Mouse (Mus musculus) midbrain, embryonic 16.5 days (tissue): ENCODE data around the gene Gfod2. TPM values are rescaled to one million over a fixed set of nuclear protein-coding genes. Genes with fewer than 3 reads are reported as not detected.

ENCODE experiments used
- ATAC-seq: fragments of 200-750 bp; cut with Nextera tagmentation; 2 replicates; pipeline ENCODE4 v1.8.0; 2017; ENCODE audit warnings: moderate TSS enrichment
- H3K27ac ChIP-seq: fragments of 300-500 bp; sonication (generic); 2 replicates; pipeline ENCODE4 v1.5.1; 2014; ENCODE audit warnings: mild to moderate bottlenecking, low read length, mixed read lengths
- H3K27me3 ChIP-seq: fragments of 300-500 bp; sonication (generic); 2 replicates; pipeline ENCODE4 v1.6.1; 2014; ENCODE audit warnings: low read depth, low read length, mixed read lengths; ENCODE audit not compliant: control insufficient read depth, insufficient read depth
- H3K36me3 ChIP-seq: fragments of 300-500 bp; sonication (generic); 2 replicates; pipeline ENCODE4 v1.6.1; 2014; ENCODE audit warnings: mild to moderate bottlenecking, low read length, moderate library complexity, mixed read lengths; ENCODE audit not compliant: control insufficient read depth, insufficient read depth
- H3K4me1 ChIP-seq: fragments of 300-500 bp; sonication (generic); 2 replicates; pipeline ENCODE4 v1.6.1; 2014; ENCODE audit warnings: mild to moderate bottlenecking, low read length, mixed read lengths; ENCODE audit not compliant: control insufficient read depth, insufficient read depth
- H3K4me2 ChIP-seq: fragments of 300-500 bp; sonication (generic); 2 replicates; pipeline ENCODE4 v1.6.1; 2014; ENCODE audit warnings: mild to moderate bottlenecking, low read length, mixed read lengths
- H3K4me3 ChIP-seq: fragments of 300-500 bp; sonication (generic); 2 replicates; pipeline ENCODE4 v1.5.1; 2014; ENCODE audit warnings: low read depth, mild to moderate bottlenecking, low read length, moderate library complexity, mixed read lengths
- H3K9ac ChIP-seq: fragments of 300-500 bp; sonication (generic); 2 replicates; pipeline ENCODE4 v1.6.1; 2014; ENCODE audit warnings: low read depth, low read length, mixed read lengths
- H3K9me3 ChIP-seq: fragments of 300-500 bp; sonication (generic); replicated peaks from 2 replicates; pipeline ENCODE4 v1.6.1; 2014; ENCODE audit warnings: mild to moderate bottlenecking, low read length, mixed read lengths; ENCODE audit not compliant: control insufficient read depth, poor library complexity, severe bottlenecking
- WGBS: fragments of 180-500 bp; shearing (Covaris S2); extraction: QIAGEN DNeasy Blood & Tissue Kit; methylation state at CpG from one replicate; pipeline ENCODE4 v1.1.7; 2014; 5-methylcytosine and 5-hydroxymethylcytosine counted together
- polyA plus RNA-seq: library from polyadenylated mRNA; unstranded; fragments of >200 nt; fragmentation: Nextera tagmentation; extraction: Ambion mirVana; gene quantifications from 2 replicates; pipeline ENCODE4 v1.2.1, GENCODE M21; 2015

Gene Gfod2
- polyA plus RNA-seq, 1 experiment from 2014 or later: 95.6 TPM

- Histone ChIP-seq H3K36me3 (peaks cover 29% of the 10 kb centered on the region), H3K4me2 (no peak overlapping the region), H3K9ac (no peak overlapping the region), H3K4me3 (no peak overlapping the region), H3K27me3 (no peaks in the 10 kb centered on the region), H3K27ac (no peak overlapping the region), H3K4me1 (0 out of 2 replicates have a peak, but pooled peaks cover 2% of the 10 kb centered on the region), H3K9me3 (no peaks in the 10 kb centered on the region)
- WGBS: 75% methylated on average over 7 of the region's 7 CpGs
- ATAC-seq: no peak
Measured at GRCm38 (mm10) chr8:105685325-105685724, 73.1 kb downstream of the Gfod2 start.

GRCm38 (mm10) chr8:105677891-105678290 is 80.6 kb downstream of the Gfod2 start:
- H3K4me1 ChIP-seq: no peaks in the 10 kb centered on the region
- H3K4me2 ChIP-seq: no peak overlapping the region
- no peaks in the 10 kb centered on the region for H3K9me3 ChIP-seq
- H3K9ac ChIP-seq: no peak overlapping the region
- no peaks in the 10 kb centered on the region for H3K27me3 ChIP-seq
- ATAC-seq: no peak
- H3K27ac ChIP-seq: no peak overlapping the region
- H3K4me3 ChIP-seq: no peak overlapping the region
- H3K36me3 ChIP-seq: peaks cover 52% of the 10 kb centered on the region
- 89% methylated on average over 1 of the region's 1 CpGs for WGBS

Other genes starting within 250 kb of the Gfod2 start
- gene Hsd11b2, start 239.9 kb downstream of the Gfod2 start, polyA plus RNA-seq: 2.7 and 3.6 TPM in 2 replicates
- gene Atp6v0d1, start 192.6 kb downstream of the Gfod2 start, polyA plus RNA-seq: 226 and 244 TPM in 2 replicates
- 33.8 and 35.2 TPM in 2 replicates for gene Ripor1, start 153.4 kb downstream of the Gfod2 start, polyA plus RNA-seq
- gene Ctcf, start 122.1 kb downstream of the Gfod2 start, polyA plus RNA-seq: 93.8 and 100 TPM in 2 replicates
- 1.4 TPM in 2 replicates for gene Agrp, start 121.3 kb downstream of the Gfod2 start, polyA plus RNA-seq
- 22.9 and 23.0 TPM in 2 replicates for gene Carmil2, start 72.4 kb downstream of the Gfod2 start, polyA plus RNA-seq
- gene Acd, start 57.6 kb downstream of the Gfod2 start, polyA plus RNA-seq: 95.6 and 97.6 TPM in 2 replicates
- gene Pard6a, start 57.5 kb downstream of the Gfod2 start, polyA plus RNA-seq: 50.2 and 57.9 TPM in 2 replicates
- 0.28 and 0.45 TPM in 2 replicates for gene 4933405L10Rik, start 51.0 kb downstream of the Gfod2 start, polyA plus RNA-seq
- gene Enkd1, start 50.5 kb downstream of the Gfod2 start, polyA plus RNA-seq: 14.9 and 16.5 TPM in 2 replicates
- gene Ranbp10, start 68.7 kb upstream of the Gfod2 start, polyA plus RNA-seq: 9.6 and 12.6 TPM in 2 replicates
- 0.77 and 0.93 TPM in 2 replicates for gene Tsnaxip1, start 69.1 kb upstream of the Gfod2 start, polyA plus RNA-seq
- 45.9 and 59.5 TPM in 2 replicates for gene Cenpt, start 94.6 kb upstream of the Gfod2 start, polyA plus RNA-seq
- gene Thap11, start 96.5 kb upstream of the Gfod2 start, polyA plus RNA-seq: 50.6 and 53.4 TPM in 2 replicates
- gene Nutf2, start 101.9 kb upstream of the Gfod2 start, polyA plus RNA-seq: 146 and 153 TPM in 2 replicates
- gene Edc4, start 122.2 kb upstream of the Gfod2 start, polyA plus RNA-seq: 55.5 and 56.9 TPM in 2 replicates
- gene Nrn1l, start 134.9 kb upstream of the Gfod2 start, polyA plus RNA-seq: 0.53 TPM in 1 of 2 replicates, not detected in the other
- 10.6 and 10.8 TPM in 2 replicates for gene Pskh1, start 141.8 kb upstream of the Gfod2 start, polyA plus RNA-seq
- 4.5 and 4.9 TPM in 2 replicates for gene Ctrl, start 175.2 kb upstream of the Gfod2 start, polyA plus RNA-seq
- gene Psmb10, start 179.8 kb upstream of the Gfod2 start, polyA plus RNA-seq: 59.6 and 71.2 TPM in 2 replicates
- 1.3 and 3.0 TPM in 2 replicates for gene Lcat, start 184.7 kb upstream of the Gfod2 start, polyA plus RNA-seq
- gene Slc12a4, start 207.4 kb upstream of the Gfod2 start, polyA plus RNA-seq: 7.6 and 10.6 TPM in 2 replicates
- not detected in 2 replicates for gene Dpep3, start 220.8 kb upstream of the Gfod2 start, polyA plus RNA-seq
- 29.4 and 29.8 TPM in 2 replicates for gene Dus2, start 232.7 kb upstream of the Gfod2 start, polyA plus RNA-seq
- gene Dpep2nb, start 247.3 kb upstream of the Gfod2 start, polyA plus RNA-seq: 0.25 TPM in 1 of 2 replicates, not detected in the other